Mouse (Mus musculus) layer of hippocampus, adult 18-20 months (tissue): ENCODE results near the gene Kif26b. TPM values are rescaled to one million over a fixed set of nuclear protein-coding genes. Genes with fewer than 3 reads are reported as not detected.

Experiments
- DNase-seq, 2 experiments: peaks; one replicate each; pipeline ENCODE4 v3.0.0; 2022; ENCODE audit warnings: low spot score in 2 of 2
- total RNA-seq, 2 experiments: library from RNA; stranded (reverse); gene quantifications; 2 replicates each; pipeline ENCODE4 v1.2.3; 2021

Gene Kif26b
- total RNA-seq, 2 experiments from 2014 or later, result 18.9 to 20.7 TPM

- DNase-seq, result no peak
These were observed 183.4 kb downstream of the Kif26b start for GRCm38 (mm10) chr1:178712189-178712873.

- no peak for DNase-seq
These were observed 185.3 kb downstream of the Kif26b start for GRCm38 (mm10) chr1:178714209-178714608.

GRCm38 (mm10) chr1:178716411-178716810 is 187.5 kb downstream of the Kif26b start:
- no peak for DNase-seq

- no peak for DNase-seq
These were observed 191.9 kb downstream of the Kif26b start for GRCm38 (mm10) chr1:178720821-178721220.

DNA sequence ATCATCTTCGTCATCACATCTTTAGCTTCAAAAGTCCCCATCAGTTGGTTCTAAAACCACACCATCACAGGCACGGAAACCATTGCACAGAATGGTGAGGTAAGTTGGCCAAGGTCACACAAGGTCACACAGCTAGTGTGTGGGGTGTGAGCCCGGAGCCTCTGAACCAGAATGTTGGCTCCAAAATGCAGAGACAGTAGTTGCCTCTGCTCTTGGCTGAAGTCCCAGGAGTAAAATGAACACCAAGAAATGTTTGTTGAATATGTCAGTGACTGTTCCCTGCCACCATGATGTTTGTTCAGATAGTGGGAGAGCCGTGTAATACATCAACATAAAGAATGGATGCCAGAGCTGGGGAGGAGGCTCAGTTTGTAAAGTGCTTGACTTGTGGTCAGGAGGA is 193.9 kb downstream of the Kif26b start:
- peak in 1 of 2 experiments; percentile 23 for DNase-seq

DNA sequence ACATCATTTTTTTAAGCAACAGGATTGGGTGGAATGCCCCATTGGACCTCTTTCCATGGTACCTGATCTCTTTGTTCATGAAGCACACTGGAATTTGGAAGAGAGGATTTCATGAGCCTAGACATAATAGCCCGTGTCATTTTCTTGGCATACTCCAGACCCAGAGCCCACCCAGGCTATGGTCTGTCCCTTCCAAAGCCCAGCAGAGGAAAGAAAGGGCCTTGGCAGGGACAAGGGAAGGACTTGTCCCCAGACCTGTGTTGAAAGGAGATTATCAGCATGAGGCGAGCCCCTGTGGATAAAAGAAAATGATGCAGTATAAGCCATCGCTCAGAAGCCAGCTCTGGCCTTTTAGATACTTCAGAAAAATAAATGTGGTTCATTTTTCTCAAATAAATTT is 196.6 kb downstream of the Kif26b start:
- DNase-seq, result no peak

DNA sequence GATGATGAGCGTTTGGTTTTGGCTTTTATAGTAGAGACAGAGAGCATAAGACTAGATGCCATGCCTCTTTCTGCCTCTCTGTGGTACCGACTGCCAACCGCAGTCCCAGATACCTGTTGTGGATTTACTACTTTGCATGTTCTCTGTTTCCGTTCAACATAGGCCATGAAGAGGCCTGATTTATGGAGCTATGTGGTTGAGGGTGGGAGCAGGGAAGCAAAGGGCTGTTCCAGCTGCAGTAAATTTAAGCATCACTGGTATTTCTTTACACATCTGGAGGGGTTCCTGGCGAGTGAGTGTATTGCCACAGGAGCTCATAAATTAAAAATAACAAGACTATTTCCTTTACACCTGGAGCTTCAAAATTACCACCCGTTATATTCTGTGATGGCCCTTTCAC is 199.3 kb downstream of the Kif26b start:
- no peak for DNase-seq

DNA sequence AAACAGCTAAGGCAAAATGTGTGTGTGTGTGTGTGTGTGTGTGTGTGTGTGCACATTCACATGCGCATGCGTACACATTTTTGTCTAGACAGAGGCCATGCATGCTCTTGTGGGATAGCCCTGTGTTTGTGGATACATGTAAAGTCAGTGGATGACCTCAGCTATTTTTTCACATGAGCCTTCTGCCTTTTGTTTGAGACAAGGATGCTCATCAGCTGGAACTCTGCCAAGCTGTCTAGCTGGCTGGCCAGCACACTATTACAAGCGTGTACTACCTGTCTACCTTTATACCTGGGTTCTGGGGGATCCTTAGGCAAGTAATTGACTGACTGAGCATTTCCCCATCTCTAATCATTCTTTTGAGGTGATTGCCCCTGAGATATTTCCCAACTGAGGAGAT is 201.3 kb downstream of the Kif26b start:
- DNase-seq, result no peak

DNA sequence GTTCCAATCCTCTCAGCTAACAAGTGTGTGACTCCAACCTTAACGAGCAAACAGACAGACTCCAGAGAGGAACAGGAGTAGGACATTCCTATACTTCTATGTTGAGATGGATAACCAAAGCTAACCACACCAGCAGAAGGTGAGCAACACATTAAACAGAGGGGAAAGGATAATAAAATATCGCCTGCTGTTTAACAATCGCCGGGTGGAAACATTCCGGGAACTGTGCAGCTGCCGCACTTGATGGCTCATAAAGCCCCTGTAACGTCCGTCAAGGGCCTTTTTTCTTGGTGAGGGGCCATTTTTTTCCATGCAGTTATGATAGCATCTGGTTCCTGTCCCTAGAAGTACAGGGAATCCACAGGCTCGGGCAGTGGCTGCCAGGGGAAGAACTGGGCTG is 204.1 kb downstream of the Kif26b start:
- DNase-seq, result no peak

GRCm38 (mm10) chr1:178734576-178734975 is 205.7 kb downstream of the Kif26b start:
- no peak for DNase-seq

GRCm38 (mm10) chr1:178736931-178737330 is 208.0 kb downstream of the Kif26b start:
- no peak for DNase-seq

DNA sequence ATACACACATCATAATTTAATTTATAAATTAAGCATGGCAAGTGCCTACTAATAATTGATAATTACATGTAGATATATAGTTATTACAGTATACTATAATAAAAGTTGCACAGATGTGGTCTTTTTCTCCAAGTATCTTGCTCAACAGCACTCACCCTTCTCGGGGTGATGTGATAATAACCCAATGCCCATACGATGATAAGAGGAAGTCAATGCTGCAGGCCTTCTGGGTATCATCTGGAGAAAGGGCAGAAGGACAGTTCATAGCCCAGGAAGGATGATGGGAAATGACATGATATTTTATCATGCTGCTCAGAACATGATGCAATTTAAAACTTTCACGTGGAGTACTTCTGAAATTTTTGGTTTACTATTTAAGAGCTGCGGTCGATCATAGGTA is 214.9 kb downstream of the Kif26b start:
- DNase-seq, result no peak

- no peak for DNase-seq
These were observed 215.6 kb downstream of the Kif26b start for GRCm38 (mm10) chr1:178744526-178744925.

DNA sequence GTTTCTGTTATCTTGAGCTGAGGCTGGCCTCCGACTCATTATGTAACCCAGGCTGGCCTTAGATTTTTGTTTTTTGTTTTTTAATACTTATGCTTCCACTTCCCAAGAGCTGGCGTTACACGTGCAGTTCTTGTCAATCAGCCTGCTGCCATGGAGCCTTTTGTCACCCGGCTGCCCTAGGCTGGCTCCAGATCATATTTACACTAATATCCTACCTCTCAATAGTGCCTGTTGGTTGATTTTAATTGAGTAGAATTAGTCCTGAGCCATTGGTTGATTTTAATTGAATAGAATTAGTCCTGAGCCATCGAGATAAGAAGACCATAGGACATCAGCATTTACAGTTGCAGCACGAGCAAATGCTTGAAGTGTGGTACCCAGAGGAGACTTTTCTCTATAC is 216.0 kb downstream of the Kif26b start:
- no peak for DNase-seq

DNA sequence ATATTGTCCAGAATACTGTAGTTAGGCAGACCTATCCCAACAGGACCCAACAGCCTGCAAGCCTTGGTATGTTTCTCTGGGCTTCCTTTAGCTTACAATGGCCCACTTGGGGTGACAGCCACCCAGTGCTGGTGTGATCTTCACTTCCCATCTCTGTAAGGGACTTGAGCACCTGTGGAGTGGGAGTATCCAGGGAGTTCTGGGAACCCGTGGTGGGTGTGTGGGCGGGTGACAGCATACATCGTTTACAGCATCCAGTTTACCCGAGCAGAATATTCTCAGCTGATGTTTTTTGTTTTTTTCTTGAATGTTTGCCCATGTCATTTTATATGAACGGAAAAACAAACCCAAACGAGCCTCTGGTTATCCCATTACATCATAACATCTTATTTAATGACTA is 216.5 kb downstream of the Kif26b start:
- DNase-seq, result peak; percentile 12 to 69

DNA sequence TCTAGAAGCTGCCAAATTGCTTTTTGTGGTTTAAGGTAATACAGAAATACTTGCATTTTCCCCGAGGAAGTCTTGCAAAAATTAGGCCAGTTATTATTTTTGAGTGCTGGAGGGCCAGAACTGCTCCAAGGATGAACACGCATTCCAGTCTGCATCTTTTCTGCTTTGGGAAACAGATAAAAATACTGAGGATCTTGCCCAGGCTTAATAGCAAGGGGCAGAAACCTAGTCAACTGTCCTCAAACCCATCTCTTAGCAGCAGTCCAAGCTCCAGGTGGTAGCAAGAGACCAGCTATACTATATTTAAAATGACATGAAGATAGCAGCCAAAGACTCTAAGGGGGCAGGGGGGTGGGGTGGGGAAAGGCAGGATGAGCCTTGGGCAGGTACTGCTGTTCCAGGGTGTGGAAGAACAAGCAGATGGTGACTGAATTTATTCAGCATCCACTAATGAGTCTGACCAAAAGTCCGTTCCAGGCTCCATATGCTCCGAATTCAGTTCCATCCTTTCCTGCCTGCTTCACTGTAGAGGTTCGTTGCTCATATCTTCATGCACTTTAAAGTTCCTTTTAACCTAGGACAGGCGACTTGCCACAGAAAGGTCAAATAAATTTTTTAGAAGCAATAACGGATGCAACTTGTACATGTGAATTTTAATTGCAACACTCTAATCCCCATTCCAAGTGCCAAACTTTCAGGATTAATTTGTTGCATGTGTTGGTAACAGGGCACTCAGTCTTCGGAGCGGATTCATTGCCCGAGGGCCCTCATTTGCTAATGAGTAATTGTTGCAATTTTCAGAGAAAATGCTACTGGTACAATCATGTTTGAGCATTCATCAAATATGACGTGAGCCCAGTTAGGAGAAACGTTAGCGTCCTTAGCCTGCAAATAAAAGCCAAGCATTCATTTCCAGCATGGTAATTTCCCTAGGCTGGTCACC is 218.6 kb downstream of the Kif26b start:
- peak in 1 of 2 experiments; percentile 13 for DNase-seq

DNA sequence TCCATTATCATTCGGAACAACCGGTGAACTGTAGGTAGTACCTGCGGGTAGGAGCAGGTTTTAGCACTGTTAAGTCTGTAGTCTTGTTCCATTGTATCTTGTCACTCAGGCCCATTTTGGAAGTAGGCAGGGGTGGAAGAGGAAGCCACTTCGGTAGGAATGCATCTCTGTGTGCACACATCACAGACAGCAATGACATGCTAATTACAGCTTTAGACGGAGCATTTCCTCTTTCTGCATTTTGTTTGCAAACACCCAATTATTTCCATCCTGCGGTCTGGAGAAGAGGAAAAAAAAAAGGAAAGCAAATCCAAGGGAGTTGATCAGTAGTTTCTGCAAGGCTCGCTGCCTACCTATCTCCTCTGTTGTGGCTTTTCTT is 219.3 kb downstream of the Kif26b start:
- no peak for DNase-seq

GRCm38 (mm10) chr1:178748617-178749016 is 219.7 kb downstream of the Kif26b start:
- DNase-seq, result no peak

DNA sequence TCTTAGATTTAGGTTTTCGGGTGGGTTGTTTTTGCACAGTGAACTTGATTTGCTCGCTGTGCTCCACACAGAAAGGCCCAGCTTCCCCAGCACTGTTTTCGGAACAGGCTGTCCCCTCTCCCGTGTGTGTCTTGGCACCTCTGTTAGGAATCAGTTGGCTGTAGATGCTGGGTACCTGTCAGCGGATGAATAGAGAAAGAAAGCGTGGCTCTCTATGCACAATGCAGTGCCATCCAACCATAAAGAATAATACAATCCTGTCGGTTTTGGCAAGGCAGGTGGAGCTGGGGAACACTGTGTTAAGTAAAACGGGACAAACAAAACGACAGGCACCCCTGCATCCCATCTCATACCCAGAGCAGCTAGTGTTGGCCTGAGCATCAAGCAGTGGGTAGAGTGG is 220.9 kb downstream of the Kif26b start:
- DNase-seq, result no peak

GRCm38 (mm10) chr1:178758441-178758840 is 229.5 kb downstream of the Kif26b start:
- DNase-seq, result no peak

GRCm38 (mm10) chr1:178762125-178762741 is 233.3 kb downstream of the Kif26b start:
- DNase-seq, result no peak

- DNase-seq, result no peak
These were observed 236.0 kb downstream of the Kif26b start for GRCm38 (mm10) chr1:178764914-178765313.
